Mouse (Mus musculus): ENCODE measurements around the gene Izumo2. TPM values are rescaled to one million over a fixed set of nuclear protein-coding genes. Genes with fewer than 3 reads are reported as not detected.

Gene Izumo2
- polyA plus RNA-seq (2015; fragmentation: Nextera tagmentation; extraction: Ambion mirVana): not detected in 2 replicates

DNA sequence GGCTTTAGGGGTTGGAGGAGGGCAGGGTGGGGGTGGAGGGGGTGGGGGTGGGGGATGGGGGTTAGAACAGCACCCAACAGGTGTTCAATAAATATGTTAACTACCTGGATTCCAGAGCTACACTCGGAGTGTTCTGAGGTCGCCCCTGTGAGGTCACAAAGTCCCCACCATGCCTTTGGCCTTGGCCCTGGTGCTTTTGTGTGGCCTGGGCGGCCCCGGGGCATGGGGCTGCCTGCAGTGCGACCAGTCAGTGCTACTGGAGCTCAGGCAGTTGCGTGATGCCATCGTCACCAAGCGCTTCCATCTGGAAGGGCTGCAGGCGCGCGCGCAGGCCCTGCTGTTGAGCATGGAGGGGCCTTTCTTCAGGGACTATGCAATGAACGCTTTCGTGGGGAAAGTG lies at the start of gene Izumo2:
Izumo2 (plus strand) TSS at position 169 of the 400 bp plus-strand sequence.
- WGBS: 69% methylated on average over 14 of the region's 14 CpGs
- Histone ChIP-seq H3K36me3 (replicated peaks) (no peaks in the 10 kb centered on the region), H3K9ac (no peak within 1 kb of the TSS), H3K27ac (no peak within 1 kb of the TSS), H3K4me3 (no peak within 1 kb of the TSS), H3K4me2 (no peak within 1 kb of the TSS), H3K4me1 (no peaks in the 10 kb centered on the region), H3K9me3 (no peaks in the 10 kb centered on the region), H3K27me3 (replicated peaks) (no peaks in the 10 kb centered on the region; the same call in 1 of the 2 replicates)
- ATAC-seq (replicated peaks): no peak

DNA sequence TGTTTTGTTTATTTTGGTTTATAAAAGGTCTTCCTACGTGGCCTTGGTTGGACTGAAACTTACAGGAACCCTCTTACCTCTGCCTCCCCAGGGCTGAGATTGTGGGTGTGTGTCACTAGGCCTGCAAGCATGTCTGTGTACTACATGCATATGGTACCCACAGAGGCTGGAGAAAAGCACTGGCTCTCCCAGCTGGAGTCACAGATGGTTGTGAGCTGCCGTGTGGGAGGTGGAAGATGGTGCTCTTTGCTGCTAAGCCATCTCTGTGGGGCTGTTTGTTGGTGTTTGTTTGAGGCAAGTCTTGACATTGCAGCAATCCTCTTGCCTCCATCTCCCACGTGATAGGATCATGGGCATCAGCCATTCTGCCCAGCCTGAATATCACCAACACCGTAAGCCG lies 47.3 kb upstream of the Izumo2 start:
- 71% methylated on average over 5 of the region's 5 CpGs for WGBS
- Histone ChIP-seq H3K27me3 (replicated peaks) (no peaks in the 10 kb centered on the region), H3K36me3 (replicated peaks) (no peaks in the 10 kb centered on the region), H3K4me2 (no peak overlapping the region), H3K27ac (no peak overlapping the region), H3K4me1 (no peaks in the 10 kb centered on the region), H3K9ac (no peak overlapping the region), H3K4me3 (no peak overlapping the region), H3K9me3 (no peaks in the 10 kb centered on the region)
- ATAC-seq (replicated peaks): no peak

DNA sequence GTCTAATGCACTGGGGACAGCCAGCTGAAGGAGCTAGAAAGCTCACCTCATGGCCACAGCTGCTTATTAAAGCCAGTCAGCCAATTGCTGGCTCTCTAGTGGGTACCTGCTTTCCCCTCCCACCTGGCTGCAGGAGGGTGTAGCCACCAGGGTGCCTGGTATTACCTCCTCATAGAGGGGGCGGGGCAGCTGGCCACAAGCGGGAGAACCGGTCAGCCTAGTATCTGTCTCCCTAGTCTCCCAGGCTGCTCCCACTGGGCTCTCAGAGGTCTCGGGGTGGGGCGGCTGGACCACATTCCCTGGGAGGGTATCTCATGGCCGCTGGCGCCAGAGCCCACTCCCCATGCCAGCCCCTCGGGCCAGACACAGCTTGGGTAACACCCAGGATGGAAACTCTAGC lies 46.4 kb upstream of the Izumo2 start:
- H3K27me3 ChIP-seq (replicated peaks): no peaks in the 10 kb centered on the region
- no peak for ATAC-seq (replicated peaks)
- 16% methylated on average over 8 of the region's 8 CpGs for WGBS
- no peaks in the 10 kb centered on the region for H3K4me1 ChIP-seq
- H3K4me2 ChIP-seq: no peak overlapping the region
- H3K36me3 ChIP-seq (replicated peaks): no peaks in the 10 kb centered on the region
- no peaks in the 10 kb centered on the region for H3K9me3 ChIP-seq
- H3K9ac ChIP-seq: no peak overlapping the region
- no peak overlapping the region for H3K27ac ChIP-seq
- no peak overlapping the region for H3K4me3 ChIP-seq

DNA sequence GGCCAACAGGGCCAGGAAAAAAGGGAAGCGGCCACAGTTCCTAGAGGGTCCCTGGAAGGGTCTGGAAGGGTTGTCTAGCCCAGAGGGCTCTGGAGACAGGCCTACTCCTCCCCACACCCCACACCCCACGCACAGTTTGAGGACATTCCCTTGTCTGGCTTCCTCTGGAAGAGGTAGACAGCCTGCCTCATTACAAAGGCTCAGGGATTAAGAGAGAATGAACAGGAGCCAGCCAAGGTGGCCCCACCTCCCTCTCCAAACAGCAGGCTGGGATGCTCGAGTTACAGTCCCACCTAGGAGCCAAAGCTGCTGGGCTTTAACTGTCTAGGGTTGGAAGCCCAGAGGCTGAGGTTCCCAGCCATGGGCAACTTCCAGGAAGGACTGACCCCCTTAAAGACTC lies 46.0 kb upstream of the Izumo2 start:
- Histone ChIP-seq H3K27ac (no peak overlapping the region), H3K9ac (no peak overlapping the region), H3K27me3 (replicated peaks) (no peaks in the 10 kb centered on the region), H3K36me3 (replicated peaks) (no peaks in the 10 kb centered on the region), H3K9me3 (no peaks in the 10 kb centered on the region), H3K4me3 (no peak overlapping the region), H3K4me2 (no peak overlapping the region), H3K4me1 (no peaks in the 10 kb centered on the region)
- ATAC-seq (replicated peaks): no peak
- 7% methylated on average over 3 of the region's 3 CpGs for WGBS

- Histone ChIP-seq H3K4me2 (no peak overlapping the region), H3K27ac (no peak overlapping the region), H3K27me3 (replicated peaks) (0 out of 2 replicates have a peak, but pooled peaks cover 4% of the 10 kb centered on the region), H3K36me3 (replicated peaks) (no peaks in the 10 kb centered on the region), H3K9me3 (no peaks in the 10 kb centered on the region), H3K4me1 (no peaks in the 10 kb centered on the region), H3K4me3 (no peak overlapping the region), H3K9ac (no peak overlapping the region)
- 78% methylated on average over 5 of the region's 5 CpGs for WGBS
- no peak for ATAC-seq (replicated peaks)
Measured at GRCm38 (mm10) chr7:44663546-44663945, 45.0 kb upstream of the Izumo2 start.

- no peak overlapping the region for H3K4me2 ChIP-seq
- peaks cover 8% of the 10 kb centered on the region; the same call in 1 of the 2 replicates for H3K27me3 ChIP-seq (replicated peaks)
- no peak for ATAC-seq (replicated peaks)
- WGBS: 34% methylated on average over 11 of the region's 11 CpGs
- no peaks in the 10 kb centered on the region for H3K36me3 ChIP-seq (replicated peaks)
- H3K9ac ChIP-seq: no peak overlapping the region
- no peaks in the 10 kb centered on the region for H3K9me3 ChIP-seq
- no peak overlapping the region for H3K27ac ChIP-seq
- no peak overlapping the region for H3K4me3 ChIP-seq
- H3K4me1 ChIP-seq: no peaks in the 10 kb centered on the region
Measured at GRCm38 (mm10) chr7:44664731-44665130, 43.8 kb upstream of the Izumo2 start.

- WGBS: 73% methylated on average over 2 of the region's 2 CpGs
- H3K27ac ChIP-seq: no peak overlapping the region
Measured at GRCm38 (mm10) chr7:44666462-44666861, 42.1 kb upstream of the Izumo2 start.

DNA sequence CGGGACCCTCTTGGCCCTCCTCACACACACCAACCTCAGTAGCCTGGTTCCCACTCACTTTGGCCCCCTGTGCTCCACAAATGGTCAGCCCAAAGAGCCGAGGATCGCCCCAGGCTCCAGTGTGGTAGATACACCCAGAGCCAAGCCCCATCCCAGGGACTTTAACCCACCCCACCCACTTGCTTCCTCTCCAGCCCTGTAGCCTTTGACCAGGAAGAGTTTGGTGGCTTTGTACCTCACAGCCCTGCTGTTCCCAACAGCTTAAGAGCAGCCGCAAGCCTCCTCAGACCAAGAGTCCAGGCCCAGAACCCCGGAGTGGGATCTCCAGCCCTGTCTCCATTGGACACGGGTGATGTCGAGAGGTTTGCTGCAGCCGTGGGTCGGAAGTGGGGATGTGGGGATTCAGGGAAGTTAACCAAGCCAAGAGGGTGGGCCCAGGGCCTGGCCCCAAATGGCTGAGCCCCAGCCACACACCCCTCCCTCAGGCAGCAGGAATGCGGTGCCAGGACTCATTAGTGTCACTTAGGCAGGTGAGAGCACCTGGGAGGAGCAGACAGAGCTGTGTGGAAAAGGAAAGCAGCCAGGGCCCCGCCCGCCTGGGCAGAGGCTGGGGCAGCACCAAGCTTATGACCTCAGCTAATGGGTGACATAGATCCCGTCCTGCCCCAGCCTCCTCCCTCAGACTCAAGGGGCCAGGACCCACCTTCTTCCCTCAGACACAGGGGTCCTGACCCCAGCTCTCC lies 40.4 kb upstream of the Izumo2 start:
- Histone ChIP-seq H3K27me3 (replicated peaks) (peaks cover 17% of the 10 kb centered on the region), H3K9me3 (no peaks in the 10 kb centered on the region), H3K4me2 (no peak overlapping the region), H3K9ac (no peak overlapping the region), H3K4me3 (no peak overlapping the region), H3K36me3 (replicated peaks) (no peaks in the 10 kb centered on the region), H3K27ac (no peak overlapping the region), H3K4me1 (peaks cover 11% of the 10 kb centered on the region)
- WGBS: 70% methylated on average over 13 of the region's 13 CpGs
- no peak for ATAC-seq (replicated peaks)

More at GRCm38 (mm10) chr7:44666462-44666861, 42.1 kb upstream of the Izumo2 start:
- Histone ChIP-seq H3K27me3 (replicated peaks) (peaks cover 17% of the 10 kb centered on the region), H3K4me3 (no peak overlapping the region), H3K36me3 (replicated peaks) (no peaks in the 10 kb centered on the region), H3K4me2 (no peak overlapping the region), H3K9ac (no peak overlapping the region), H3K9me3 (no peaks in the 10 kb centered on the region), H3K4me1 (peaks cover 10% of the 10 kb centered on the region)
- ATAC-seq (replicated peaks): no peak

GRCm38 (mm10) chr7:44669103-44669502 lies 39.4 kb upstream of the Izumo2 start:
- H3K36me3 ChIP-seq (replicated peaks): no peaks in the 10 kb centered on the region
- no peaks in the 10 kb centered on the region for H3K9me3 ChIP-seq
- no peak overlapping the region for H3K9ac ChIP-seq
- H3K27ac ChIP-seq: no peak overlapping the region
- 16% methylated on average over 21 of the region's 21 CpGs for WGBS
- H3K4me2 ChIP-seq: no peak overlapping the region
- ATAC-seq (replicated peaks): no peak
- H3K27me3 ChIP-seq (replicated peaks): peaks cover 17% of the 10 kb centered on the region
- peaks cover 11% of the 10 kb centered on the region for H3K4me1 ChIP-seq
- no peak overlapping the region for H3K4me3 ChIP-seq

- H3K36me3 ChIP-seq (replicated peaks): no peaks in the 10 kb centered on the region
Measured at GRCm38 (mm10) chr7:44670803-44671202, 37.7 kb upstream of the Izumo2 start, which contains the start of gene Myh14. Gene Myh14, minus strand, starts transcription at chr7:44670843.

GRCm38 (mm10) chr7:44672193-44672592 lies 36.3 kb upstream of the Izumo2 start:
- H3K4me1 ChIP-seq: peaks cover 11% of the 10 kb centered on the region
- no peaks in the 10 kb centered on the region for H3K9me3 ChIP-seq
- H3K4me3 ChIP-seq: no peak overlapping the region
- H3K9ac ChIP-seq: no peak overlapping the region
- H3K27me3 ChIP-seq (replicated peaks): peaks cover 17% of the 10 kb centered on the region
- H3K4me2 ChIP-seq: no peak overlapping the region
- H3K36me3 ChIP-seq (replicated peaks): no peaks in the 10 kb centered on the region
- H3K27ac ChIP-seq: no peak overlapping the region
- no peak for ATAC-seq (replicated peaks)
- 80% methylated on average over 5 of the region's 5 CpGs for WGBS

More at GRCm38 (mm10) chr7:44670803-44671202, 37.7 kb upstream of the Izumo2 start, which contains the start of gene Myh14:
- Histone ChIP-seq H3K4me2 (peak within 1 kb of the TSS; percentile 70), H3K9ac (no peak within 1 kb of the TSS), H3K27ac (no peak within 1 kb of the TSS), H3K27me3 (replicated peaks) (peaks cover 17% of the 10 kb centered on the region), H3K4me1 (peaks cover 11% of the 10 kb centered on the region), H3K4me3 (peak within 1 kb of the TSS; percentile 36), H3K9me3 (no peaks in the 10 kb centered on the region)
- peak; percentile 97 for ATAC-seq (replicated peaks)
- WGBS: 0% methylated on average over 21 of the region's 23 CpGs

GRCm38 (mm10) chr7:44674511-44674910 lies 34.0 kb upstream of the Izumo2 start:
- H3K4me2 ChIP-seq: no peak overlapping the region
- H3K27ac ChIP-seq: no peak overlapping the region
- H3K27me3 ChIP-seq (replicated peaks): peaks cover 9% of the 10 kb centered on the region
- H3K36me3 ChIP-seq (replicated peaks): no peaks in the 10 kb centered on the region
- H3K4me1 ChIP-seq: peaks cover 11% of the 10 kb centered on the region
- H3K9ac ChIP-seq: no peak overlapping the region
- no peak overlapping the region for H3K4me3 ChIP-seq
- H3K9me3 ChIP-seq: no peaks in the 10 kb centered on the region
- ATAC-seq (replicated peaks): no peak
- 82% methylated on average over 4 of the region's 4 CpGs for WGBS

DNA sequence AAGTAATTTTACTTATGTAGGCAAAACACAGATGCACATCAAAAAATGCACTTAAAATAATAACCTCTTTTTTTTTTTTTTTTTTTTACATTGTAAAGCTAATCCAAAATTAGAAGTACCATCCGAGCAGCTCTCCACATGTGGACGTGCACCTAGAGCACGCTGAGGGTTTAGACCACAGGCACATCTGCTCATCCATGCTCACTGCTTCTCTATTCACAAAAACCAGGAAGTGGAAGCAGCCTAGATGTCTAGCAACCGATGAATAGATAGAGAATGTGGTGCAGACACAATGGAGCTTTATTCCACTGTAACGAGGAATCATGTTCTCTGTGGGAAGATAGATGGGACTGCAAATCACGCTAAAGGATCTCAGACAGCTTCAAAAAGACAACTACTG lies 33.4 kb upstream of the Izumo2 start:
- no peaks in the 10 kb centered on the region for H3K9me3 ChIP-seq
- no peak overlapping the region for H3K4me2 ChIP-seq
- no peaks in the 10 kb centered on the region for H3K36me3 ChIP-seq (replicated peaks)
- no peak for ATAC-seq (replicated peaks)
- H3K27me3 ChIP-seq (replicated peaks): peaks cover 9% of the 10 kb centered on the region
- no peak overlapping the region for H3K4me3 ChIP-seq
- WGBS: 63% methylated on average over 6 of the region's 6 CpGs
- no peak overlapping the region for H3K9ac ChIP-seq
- H3K4me1 ChIP-seq: peaks cover 11% of the 10 kb centered on the region
- H3K27ac ChIP-seq: no peak overlapping the region
